Mouse (Mus musculus) embryonic facial prominence, embryonic 14.5 days (tissue): ENCODE results near the gene Higd2a. TPM values are rescaled to one million over a fixed set of nuclear protein-coding genes. Genes with fewer than 3 reads are reported as not detected.

ENCODE experiments used
- ATAC-seq: fragments of 200-750 bp; cut with Nextera tagmentation; 2 replicates; pipeline ENCODE4 v1.8.0; 2017; ENCODE audit warnings: low read depth, moderate number of reproducible peaks, moderate TSS enrichment
- DNase-seq: peaks from one replicate; pipeline ENCODE4 v3.0.0-alpha.2; 2015; ENCODE audit warnings: low spot score
- H3K27ac ChIP-seq: fragments of 300-500 bp; sonication (generic); replicated peaks from 2 replicates; pipeline ENCODE4 v1.5.1; 2014; ENCODE audit warnings: low read depth, mild to moderate bottlenecking, low read length, moderate library complexity
- H3K27me3 ChIP-seq: fragments of 300-500 bp; sonication (generic); replicated peaks from 2 replicates; pipeline ENCODE4 v1.6.1; 2014; ENCODE audit warnings: low read length; ENCODE audit not compliant: control insufficient read depth, insufficient read depth
- H3K36me3 ChIP-seq: fragments of 300-500 bp; sonication (generic); 2 replicates; pipeline ENCODE4 v1.6.1; 2014; ENCODE audit warnings: low read length, mixed read lengths; ENCODE audit not compliant: control insufficient read depth, insufficient read depth
- H3K4me1 ChIP-seq: fragments of 300-500 bp; sonication (generic); 2 replicates; pipeline ENCODE4 v1.6.1; 2014; ENCODE audit warnings: antibody characterized with exemption, low read length; ENCODE audit not compliant: control insufficient read depth, insufficient read depth
- H3K4me2 ChIP-seq: fragments of 300-500 bp; sonication (generic); 2 replicates; pipeline ENCODE4 v1.6.1; 2014; ENCODE audit warnings: low read depth, mild to moderate bottlenecking, low read length, moderate library complexity, mixed read lengths
- H3K4me3 ChIP-seq: fragments of 300-500 bp; sonication (generic); 2 replicates; pipeline ENCODE4 v1.5.1; 2014; ENCODE audit warnings: low read depth, mild to moderate bottlenecking, low read length
- H3K9ac ChIP-seq: fragments of 300-500 bp; sonication (generic); 2 replicates; pipeline ENCODE4 v1.6.1; 2014; ENCODE audit warnings: low read depth, mild to moderate bottlenecking, low read length, moderate library complexity, mixed read lengths
- H3K9me3 ChIP-seq: fragments of 300-500 bp; sonication (generic); 2 replicates; pipeline ENCODE4 v1.6.1; 2016; ENCODE audit warnings: low read length; ENCODE audit not compliant: control insufficient read depth
- WGBS: fragments of 180-500 bp; shearing (Covaris S2); extraction: QIAGEN DNeasy Blood & Tissue Kit; methylation state at CpG from one replicate; pipeline ENCODE4 v1.1.7; 2014; 5-methylcytosine and 5-hydroxymethylcytosine counted together
- polyA plus RNA-seq: library from polyadenylated mRNA; unstranded; fragments of >200 nt; fragmentation: Nextera tagmentation; extraction: Ambion mirVana; gene quantifications from 2 replicates; pipeline ENCODE4 v1.2.1, GENCODE M21; 2014

Higd2a gene
- polyA plus RNA-seq, 1 experiment from 2014 or later = 165 TPM

GRCm38 (mm10) chr13:54564232-54565200 is 25.5 kb upstream of the Higd2a start:
- WGBS = 12% methylated on average over 38 of the region's 45 CpGs
- ATAC-seq (peak; percentile 45), DNase-seq (peak; percentile 19)
- H3K9ac ChIP-seq = peak overlapping the region; percentile 97
- peak overlapping the region; percentile 97 for H3K4me3 ChIP-seq
- H3K4me2 ChIP-seq = peak overlapping the region; percentile 85
- H3K27me3 ChIP-seq = no peaks in the 10 kb centered on the region
- peak overlapping the region; percentile 52 for H3K27ac ChIP-seq
- H3K9me3 ChIP-seq = no peaks in the 10 kb centered on the region
- H3K36me3 ChIP-seq = peaks cover 30% of the 10 kb centered on the region
- no peaks in the 10 kb centered on the region for H3K4me1 ChIP-seq

DNA sequence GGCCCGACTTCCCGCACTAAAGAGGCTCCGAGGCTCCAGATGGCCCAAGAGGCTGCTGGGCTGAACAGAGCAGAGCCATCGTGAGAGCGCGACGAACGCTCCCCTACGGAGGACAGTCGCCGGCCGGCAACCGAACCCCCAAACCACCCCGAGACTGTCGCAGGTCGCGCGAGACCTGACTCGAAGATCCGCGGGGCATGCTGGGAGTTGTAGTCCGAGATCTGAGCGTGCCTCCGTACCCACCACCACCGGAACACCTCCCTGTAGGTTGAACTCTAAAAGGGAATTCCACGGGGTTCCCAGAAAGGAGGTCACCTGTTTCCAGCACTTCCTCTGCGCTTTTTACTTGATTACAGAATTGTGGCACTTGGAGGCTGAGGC is 24.8 kb upstream of the Higd2a start, which contains the start of gene 4833439L19Rik:
4833439L19Rik (minus strand) TSS at position 235 of the 381 bp plus-strand sequence.
- under 1% methylated on average over 18 of the region's 27 CpGs for WGBS
- H3K9ac ChIP-seq = peak within 1 kb of the TSS; percentile 97
- no peaks in the 10 kb centered on the region for H3K27me3 ChIP-seq
- H3K36me3 ChIP-seq = peaks cover 24% of the 10 kb centered on the region
- peak within 1 kb of the TSS; percentile 97 for H3K4me3 ChIP-seq
- H3K9me3 ChIP-seq = no peaks in the 10 kb centered on the region
- ATAC-seq (peak; percentile 97), DNase-seq (peak; percentile 98)
- H3K4me1 ChIP-seq = no peaks in the 10 kb centered on the region
- H3K27ac ChIP-seq = peak within 1 kb of the TSS; percentile 52
- peak within 1 kb of the TSS; percentile 85 for H3K4me2 ChIP-seq

- ATAC-seq (peak; percentile 5; the same call in 1 of the 2 replicates), DNase-seq (peak; percentile 51)
- Histone ChIP-seq H3K27me3 (no peaks in the 10 kb centered on the region), H3K27ac (no peak overlapping the region), H3K4me2 (peak overlapping the region; percentile 85), H3K9ac (no peak overlapping the region), H3K4me3 (peak overlapping the region; percentile 97), H3K36me3 (peaks cover 18% of the 10 kb centered on the region), H3K9me3 (no peaks in the 10 kb centered on the region), H3K4me1 (no peaks in the 10 kb centered on the region)
- 39% methylated on average over 8 of the region's 8 CpGs for WGBS
These were observed 24.2 kb upstream of the Higd2a start for GRCm38 (mm10) chr13:54565594-54566345.

DNA sequence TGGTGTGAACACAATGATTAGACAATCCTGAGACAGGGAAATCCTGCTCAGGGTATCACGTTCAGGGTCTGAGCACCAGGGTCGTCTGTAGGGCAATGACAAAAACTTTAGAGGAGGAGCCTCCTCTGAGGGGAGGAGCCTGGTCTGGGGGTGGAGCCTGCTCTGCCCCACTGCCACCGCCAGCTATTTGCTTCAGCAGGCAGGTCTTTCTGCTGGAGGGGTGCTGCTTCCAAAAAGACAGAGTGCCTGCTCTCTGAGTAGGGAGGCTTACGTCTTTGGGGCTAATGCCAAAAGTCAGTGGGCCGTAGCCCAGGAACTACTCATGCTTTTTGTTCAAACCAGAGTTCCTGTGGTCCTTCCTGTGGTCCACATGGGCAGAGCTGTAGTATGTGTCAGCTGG is 21.6 kb upstream of the Higd2a start:
- H3K9me3 ChIP-seq = no peaks in the 10 kb centered on the region
- no peak overlapping the region for H3K9ac ChIP-seq
- H3K36me3 ChIP-seq = no peaks in the 10 kb centered on the region; the same call in 1 of the 2 replicates
- H3K4me1 ChIP-seq = no peaks in the 10 kb centered on the region
- 37% methylated on average over 5 of the region's 5 CpGs for WGBS
- H3K27me3 ChIP-seq = no peaks in the 10 kb centered on the region
- no peak overlapping the region for H3K4me3 ChIP-seq
- H3K27ac ChIP-seq = no peak overlapping the region
- ATAC-seq (no peak), DNase-seq (no peak)
- H3K4me2 ChIP-seq = no peak overlapping the region

- no peaks in the 10 kb centered on the region for H3K4me1 ChIP-seq
- H3K9ac ChIP-seq = no peak overlapping the region
- no peaks in the 10 kb centered on the region for H3K36me3 ChIP-seq
- no peak overlapping the region for H3K4me3 ChIP-seq
- H3K4me2 ChIP-seq = no peak overlapping the region
- WGBS = 53% methylated on average over 1 of the region's 1 CpGs
- H3K27ac ChIP-seq = no peak overlapping the region
- H3K27me3 ChIP-seq = no peaks in the 10 kb centered on the region
- no peaks in the 10 kb centered on the region for H3K9me3 ChIP-seq
- ATAC-seq (no peak), DNase-seq (no peak)
These were observed 20.7 kb upstream of the Higd2a start for GRCm38 (mm10) chr13:54569282-54569681.

DNA sequence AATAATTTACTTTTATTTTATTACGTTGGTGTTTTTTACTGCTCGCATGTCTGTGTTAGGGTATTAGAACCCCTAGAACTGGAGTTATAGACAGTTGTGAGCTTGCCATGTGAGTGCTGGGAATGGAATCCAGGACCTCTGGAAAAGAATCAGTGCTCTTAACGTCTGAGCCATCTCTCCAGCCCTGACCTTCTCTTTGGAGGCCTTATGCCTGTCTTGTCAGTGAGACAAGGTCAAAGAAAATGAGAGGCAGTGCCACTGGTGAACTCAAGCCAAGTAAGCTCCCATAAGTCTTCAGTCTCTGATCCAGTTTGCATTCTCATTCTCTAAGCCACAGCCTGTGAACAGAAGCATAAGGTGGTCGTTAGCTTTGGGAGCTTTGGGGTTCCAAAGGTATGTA is 19.3 kb upstream of the Higd2a start:
- no peaks in the 10 kb centered on the region for H3K9me3 ChIP-seq
- no peak overlapping the region for H3K4me2 ChIP-seq
- no peaks in the 10 kb centered on the region for H3K27me3 ChIP-seq
- H3K4me3 ChIP-seq = no peak overlapping the region
- no peaks in the 10 kb centered on the region for H3K36me3 ChIP-seq
- DNase-seq = no peak
- no peak overlapping the region for H3K9ac ChIP-seq
- H3K27ac ChIP-seq = no peak overlapping the region
- no peak for ATAC-seq
- H3K4me1 ChIP-seq = peaks cover 2% of the 10 kb centered on the region; the same call in 1 of the 2 replicates
- WGBS = 71% methylated on average over 4 of the region's 4 CpGs

- no peak overlapping the region for H3K4me2 ChIP-seq
- no peaks in the 10 kb centered on the region for H3K27me3 ChIP-seq
- peaks cover 8% of the 10 kb centered on the region; the same call in 1 of the 2 replicates for H3K4me1 ChIP-seq
- no peak overlapping the region for H3K9ac ChIP-seq
- no peak overlapping the region for H3K27ac ChIP-seq
- peak; percentile 15 for DNase-seq
- no peaks in the 10 kb centered on the region for H3K36me3 ChIP-seq
- H3K4me3 ChIP-seq = no peak overlapping the region
- WGBS = 49% methylated on average over 2 of the region's 2 CpGs
- ATAC-seq = no peak
- H3K9me3 ChIP-seq = no peaks in the 10 kb centered on the region
These were observed 18.4 kb upstream of the Higd2a start for GRCm38 (mm10) chr13:54571637-54572036.

- no peak for DNase-seq
- Histone ChIP-seq H3K4me2 (no peak overlapping the region), H3K36me3 (peaks cover 5% of the 10 kb centered on the region; the same call in 1 of the 2 replicates), H3K4me1 (peaks cover 8% of the 10 kb centered on the region; the same call in 1 of the 2 replicates), H3K27ac (no peak overlapping the region), H3K4me3 (no peak overlapping the region), H3K9ac (no peak overlapping the region), H3K27me3 (no peaks in the 10 kb centered on the region), H3K9me3 (no peaks in the 10 kb centered on the region)
- no peak for ATAC-seq
- WGBS = 83% methylated on average over 4 of the region's 4 CpGs
These were observed 17.4 kb upstream of the Higd2a start for GRCm38 (mm10) chr13:54572621-54573020.
